Comparison of ENCODE assay signal across 12 mouse cellular contexts in genomic region chr16:12901096-12901995, GRCm38 (mm10).
DNase-seq lines count a peak whose midpoint lies in the region; ATAC-seq and TF ChIP-seq lines count a peak whose summit lies in the region.
"Had no signal": no experiment of that assay in that cellular context is flagged by ENCODE, and none has a peak within 500 bp of the region (broad histone marks: within the 10 kb centered on the region; RNA-seq: fewer than 3 reads in every experiment).

No protein-coding gene starts in this region.

- H3K9ac ChIP-seq in hindbrain, embryonic 16.5 days (ENCODE audit: low read depth, low read length), result no peak overlapping the region
- H3K9ac ChIP-seq in midbrain, embryonic 12.5 days (replicated peaks), result no peak overlapping the region
- H3K9ac ChIP-seq: heart, embryonic 12.5 days; liver, embryonic 13.5 days had no signal

- peaks cover 6% of the 10 kb centered on the region for H3K9me3 ChIP-seq in hindbrain, embryonic 16.5 days (ENCODE audit: control insufficient read depth, low read length)
- peaks cover 3% of the 10 kb centered on the region; the same call in 1 of the 2 replicates for H3K9me3 ChIP-seq in midbrain, embryonic 12.5 days
- H3K9me3 ChIP-seq: liver, embryonic 13.5 days had no signal

- peak overlapping the region; percentile 28 for H3K27ac ChIP-seq in gastrocnemius, adult 2 months
- H3K27ac ChIP-seq in hindbrain, embryonic 16.5 days (ENCODE audit: low read depth, low read length), result peak overlapping the region; percentile 9; the same call in 1 of the 2 replicates
- H3K27ac ChIP-seq in midbrain, embryonic 12.5 days (replicated peaks), result no peak overlapping the region
- H3K27ac ChIP-seq: liver, embryonic 13.5 days had no signal

- no peaks in the 10 kb centered on the region for H3K27me3 ChIP-seq in hindbrain, embryonic 16.5 days (replicated peaks; ENCODE audit: control insufficient read depth, insufficient read depth, low read length)
- H3K27me3 ChIP-seq in midbrain, embryonic 12.5 days, result no peaks in the 10 kb centered on the region
- H3K27me3 ChIP-seq: heart, embryonic 12.5 days; liver, embryonic 13.5 days had no signal

- 42% methylated on average over 9 of the region's 9 CpGs for WGBS in hindbrain, embryonic 16.5 days
- 52% methylated on average over 9 of the region's 9 CpGs for WGBS in midbrain, embryonic 12.5 days

- ATAC-seq in hindbrain, embryonic 16.5 days, result peak; percentile 72
- 0 out of 2 replicates have a peak, but pooled peaks have one; percentile 23 for ATAC-seq in midbrain, embryonic 12.5 days (ENCODE audit: low FRiP score, low read depth)

- H3K4me2 ChIP-seq in hindbrain, embryonic 16.5 days (ENCODE audit: low read length), result no peak overlapping the region
- no peak overlapping the region for H3K4me2 ChIP-seq in midbrain, embryonic 12.5 days (replicated peaks)
- H3K4me2 ChIP-seq: heart, embryonic 12.5 days; liver, embryonic 13.5 days had no signal

- no peaks in the 10 kb centered on the region for H3K36me3 ChIP-seq in hindbrain, embryonic 16.5 days (ENCODE audit: control insufficient read depth, insufficient read depth, low read length)
- H3K36me3 ChIP-seq in midbrain, embryonic 12.5 days, result no peaks in the 10 kb centered on the region
- H3K36me3 ChIP-seq: heart, embryonic 12.5 days; liver, embryonic 13.5 days had no signal

- intact Hi-C loops in gastrocnemius, adult 2 months (cut with DNase I), result no loop called here

- H3K4me3 ChIP-seq in gastrocnemius, adult 2 months, result no peak overlapping the region
- no peak overlapping the region for H3K4me3 ChIP-seq in hindbrain, embryonic 16.5 days (ENCODE audit: low read length)
- no peak overlapping the region for H3K4me3 ChIP-seq in midbrain, embryonic 12.5 days
- H3K4me3 ChIP-seq: heart, embryonic 12.5 days; liver, embryonic 13.5 days had no signal

- DNase-seq in gastrocnemius, adult 2 months, result no peak
- DNase-seq in gastrocnemius, adult 18-20 months (ENCODE audit: low spot score), result no peak
- peak; percentile 44 for DNase-seq in embryo, embryonic 10.5 days (ENCODE audit: low spot score)
- DNase-seq in right cerebral cortex, postnatal 25 days, result no peak
- no peak for DNase-seq in adrenal gland, postnatal 4 days (ENCODE audit: low spot score in 2 of 2)
- no peak for DNase-seq in layer of hippocampus, adult 11-12 months (ENCODE audit: low spot score)
- DNase-seq: B cell, adult 2 months; liver, embryonic 13.5 days; thymus, postnatal 36 days had no signal

- 0 out of 2 replicates have a peak, but pooled peaks cover 5% of the 10 kb centered on the region for H3K4me1 ChIP-seq in hindbrain, embryonic 16.5 days (ENCODE audit: control insufficient read depth, insufficient read depth, low read depth, low read length)
- H3K4me1 ChIP-seq in midbrain, embryonic 12.5 days, result peaks cover 10% of the 10 kb centered on the region; the same call in 1 of the 2 replicates
- H3K4me1 ChIP-seq: heart, embryonic 12.5 days; liver, embryonic 13.5 days had no signal

- no peak for TF ChIP-seq CTCF in gastrocnemius, adult 2 months (IDR thresholded peaks at IDR 0.05)
